Mouse (Mus musculus) liver, postnatal 0 days (tissue): ENCODE measurements around the gene Nsmce4a.

Source experiments
- CTCF ChIP-seq: sonication (generic); IDR thresholded peaks from 2 replicates; pipeline ENCODE4 v1.5.1; 2016; ENCODE audit warnings: antibody characterized with exemption, low read depth
- EP300 ChIP-seq: IDR thresholded peaks from 2 replicates; pipeline ENCODE4 v1.6.1; 2016; ENCODE audit warnings: antibody characterized with exemption, low read depth, mild to moderate bottlenecking

DNA sequence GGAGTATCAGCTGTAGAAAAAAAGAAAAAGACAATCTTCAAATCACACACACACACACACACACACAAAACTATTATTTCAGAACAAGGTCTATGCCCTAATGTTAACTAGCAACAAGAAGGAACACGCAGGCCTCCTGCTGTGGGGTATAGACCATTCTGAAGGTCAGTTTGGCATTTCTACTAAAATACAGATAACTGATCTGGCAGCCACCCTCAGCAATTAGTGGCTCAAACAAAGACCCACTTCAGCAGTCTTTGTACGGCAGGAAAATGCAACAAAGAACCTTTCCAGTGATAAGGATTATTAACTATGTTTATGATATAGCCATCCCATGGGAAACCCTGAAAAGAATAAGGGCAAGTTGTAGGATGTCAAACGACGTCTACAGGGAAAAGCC, 35.9 kb downstream of the Nsmce4a start:
- TF ChIP-seq CTCF (no peak), EP300 (no peak)
